Mouse (Mus musculus) G1E (cell line): Measurements from ENCODE around the gene Galnt4. TPM values are rescaled to one million over a fixed set of nuclear protein-coding genes. Genes with fewer than 3 reads are reported as not detected.

Experiments used
- ATAC-seq: 2 replicates; pipeline ENCODE4 v1.8.0; 2016; ENCODE audit warnings: mild to moderate bottlenecking; ENCODE audit not compliant: insufficient number of reproducible peaks, poor library complexity, low FRiP score, severe bottlenecking; ENCODE audit errors: extremely low read depth
- DNase-seq: peaks from one replicate; pipeline ENCODE4 v3.0.0; 2012; ENCODE audit warnings: low spot score
- H3K27me3 ChIP-seq: 2 replicates; pipeline ENCODE4 v1.6.1; 2012; ENCODE audit warnings: mild to moderate bottlenecking, low read length, inconsistent platforms; ENCODE audit not compliant: insufficient read depth
- H3K36me3 ChIP-seq: replicated peaks from 2 replicates; pipeline ENCODE3; 2012; ENCODE audit warnings: mild to moderate bottlenecking, inconsistent platforms
- H3K4me1 ChIP-seq: 2 replicates; pipeline ENCODE4 v1.6.1; 2012; ENCODE audit warnings: low read depth, low read length, inconsistent platforms, mixed read lengths; ENCODE audit not compliant: insufficient read depth
- H3K4me3 ChIP-seq: 2 replicates; pipeline ENCODE4 v1.5.1; 2012; ENCODE audit warnings: low read depth, mild to moderate bottlenecking, inconsistent platforms, low read length, moderate library complexity, mixed read lengths
- H3K9me3 ChIP-seq: replicated peaks from 2 replicates; pipeline ENCODE4 v1.6.1; 2012; ENCODE audit warnings: inconsistent platforms
- CTCF ChIP-seq: IDR thresholded peaks from 2 replicates; pipeline ENCODE4 v1.5.1; 2012; ENCODE audit warnings: low read depth, low read length, inconsistent platforms, mixed read lengths
- GATA1 ChIP-seq: IDR thresholded peaks from 2 replicates; pipeline ENCODE4 v1.6.1; 2012; ENCODE audit warnings: borderline replicate concordance, low read length, inconsistent platforms, mixed read lengths
- GATA2 ChIP-seq: IDR thresholded peaks from 2 replicates; pipeline ENCODE4 v1.6.1; 2012; ENCODE audit warnings: low read depth, low read length, inconsistent platforms, borderline replicate concordance
- POLR2AphosphoS5 ChIP-seq: IDR thresholded peaks from 2 replicates; pipeline ENCODE4 v1.6.1; 2012; ENCODE audit warnings: low read depth, low read length, inconsistent platforms; ENCODE audit not compliant: insufficient replicate concordance
- TAL1 ChIP-seq: conservative IDR thresholded peaks from 2 replicates; pipeline ENCODE4 v1.6.1; 2012; ENCODE audit warnings: low read depth, low read length, inconsistent platforms, mixed read lengths
- polyA plus RNA-seq: library from polyadenylated mRNA; stranded (reverse); fragments of >175 nt; gene quantifications from 2 replicates; pipeline ENCODE4 v1.2.3, GENCODE M21; 2012
- total RNA-seq, 2 experiments: library from RNA; stranded (forward) in 1 of 2; stranded (reverse) in 1 of 2; fragments of 200-1000 nt in 1 of 2; fragments of >200 nt in 1 of 2; fragmentation: Nextera tagmentation in 1 of 2; gene quantifications; 2 replicates each; pipeline ENCODE4 v1.2.3; 2014 to 2017

Galnt4 gene
- total and polyA plus RNA-seq, 3 experiments = 1.1 to 4.5 (median 4.2) TPM

DNA sequence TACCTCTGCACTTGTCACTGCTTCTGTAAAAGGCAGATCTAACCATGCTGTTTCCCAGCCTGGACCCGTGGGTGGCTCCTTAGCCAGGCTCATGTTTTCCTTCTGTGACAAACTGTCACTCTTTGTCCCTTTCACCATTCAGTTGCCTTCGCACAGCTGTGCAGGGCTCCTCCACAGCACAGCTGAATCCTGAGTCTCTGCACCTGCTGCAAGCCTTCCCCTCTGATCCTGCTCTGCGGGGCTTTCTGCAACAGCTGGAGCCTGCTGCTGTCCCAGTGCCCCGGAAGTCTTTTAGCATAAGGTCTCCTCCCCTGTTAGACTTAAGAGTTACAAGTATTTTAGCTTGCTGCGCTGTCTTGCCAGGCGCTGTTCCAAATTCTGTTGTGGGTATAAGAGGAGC, 24.2 kb downstream of the Galnt4 start:
- Histone ChIP-seq H3K4me1 (no peaks in the 10 kb centered on the region), H3K36me3 (peaks cover 43% of the 10 kb centered on the region), H3K9me3 (no peaks in the 10 kb centered on the region), H3K4me3 (no peak overlapping the region), H3K27me3 (no peaks in the 10 kb centered on the region)
- TF ChIP-seq POLR2AphosphoS5 (no peak), GATA2 (no peak), GATA1 (no peak), CTCF (no peak), TAL1 (no peak)
- DNase-seq = no peak
- no peak for ATAC-seq

DNA sequence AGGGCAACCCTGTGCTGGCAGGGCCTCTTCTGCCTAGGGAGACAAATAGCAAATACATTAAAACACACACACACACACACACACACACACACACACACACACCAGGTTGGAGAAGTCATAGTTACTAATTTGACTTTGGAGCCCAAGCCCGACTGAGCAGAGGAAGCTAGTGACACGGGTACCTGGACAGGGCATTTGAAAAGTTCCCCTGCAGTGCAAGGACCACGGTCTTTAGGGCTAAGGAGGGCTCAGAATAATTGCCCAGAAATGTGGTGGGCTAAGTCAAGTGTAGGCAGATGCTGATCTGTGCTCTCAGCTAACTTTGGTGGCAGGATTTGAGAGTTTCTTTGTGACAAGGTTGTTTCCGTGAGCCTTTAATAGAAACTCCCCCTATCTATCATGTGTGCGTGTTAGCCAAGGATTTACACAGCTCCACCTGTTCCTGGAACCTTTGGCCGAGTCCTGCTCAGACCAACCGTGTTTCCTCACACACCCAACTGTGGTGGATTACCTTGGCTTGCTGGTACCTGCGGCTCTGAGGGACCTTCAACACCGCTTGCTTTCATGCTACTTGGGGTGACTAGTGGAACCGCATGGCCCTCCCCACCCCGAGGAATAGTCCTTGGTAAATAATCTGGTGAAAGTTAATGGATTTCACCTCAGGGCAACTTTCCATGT, 24.8 kb downstream of the Galnt4 start:
- no peak for DNase-seq
- Histone ChIP-seq H3K4me3 (no peak overlapping the region), H3K4me1 (no peaks in the 10 kb centered on the region), H3K9me3 (no peaks in the 10 kb centered on the region), H3K27me3 (no peaks in the 10 kb centered on the region), H3K36me3 (peaks cover 39% of the 10 kb centered on the region)
- TF ChIP-seq TAL1 (no peak), POLR2AphosphoS5 (no peak), GATA1 (no peak), CTCF (no peak), GATA2 (no peak)
- no peak for ATAC-seq

DNA sequence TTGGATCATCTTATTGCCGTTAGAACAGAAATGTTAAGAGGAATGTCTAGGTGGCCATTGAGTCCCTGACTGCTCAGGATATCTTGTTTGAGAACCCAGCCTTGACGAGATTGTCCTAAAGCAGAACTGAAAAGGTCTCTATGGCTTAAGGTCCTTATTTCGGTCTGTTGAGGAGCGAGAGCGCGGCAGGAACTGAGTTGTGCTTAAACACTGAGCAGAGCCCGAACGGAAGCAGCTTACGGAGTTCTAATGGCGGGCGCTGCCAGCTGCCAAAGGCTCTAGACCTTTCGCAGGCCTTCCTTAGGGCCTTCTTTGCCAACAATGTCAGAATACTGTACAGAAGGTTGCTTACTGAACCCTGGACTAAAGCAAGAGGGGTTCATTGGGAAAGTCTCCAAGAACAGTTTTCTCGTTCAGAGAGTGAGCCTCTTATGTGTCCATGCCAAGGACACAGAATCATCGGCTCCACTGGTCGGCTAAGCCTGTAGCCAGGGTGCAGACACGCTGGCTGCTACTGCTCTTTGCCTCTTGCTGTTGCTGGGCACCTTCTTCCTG, 25.4 kb downstream of the Galnt4 start:
- Histone ChIP-seq H3K27me3 (no peaks in the 10 kb centered on the region), H3K36me3 (peaks cover 34% of the 10 kb centered on the region), H3K9me3 (no peaks in the 10 kb centered on the region), H3K4me3 (no peak overlapping the region), H3K4me1 (no peaks in the 10 kb centered on the region)
- TF ChIP-seq POLR2AphosphoS5 (no peak), GATA2 (no peak), CTCF (no peak), TAL1 (no peak), GATA1 (no peak)
- ATAC-seq (no peak), DNase-seq (no peak)

DNA sequence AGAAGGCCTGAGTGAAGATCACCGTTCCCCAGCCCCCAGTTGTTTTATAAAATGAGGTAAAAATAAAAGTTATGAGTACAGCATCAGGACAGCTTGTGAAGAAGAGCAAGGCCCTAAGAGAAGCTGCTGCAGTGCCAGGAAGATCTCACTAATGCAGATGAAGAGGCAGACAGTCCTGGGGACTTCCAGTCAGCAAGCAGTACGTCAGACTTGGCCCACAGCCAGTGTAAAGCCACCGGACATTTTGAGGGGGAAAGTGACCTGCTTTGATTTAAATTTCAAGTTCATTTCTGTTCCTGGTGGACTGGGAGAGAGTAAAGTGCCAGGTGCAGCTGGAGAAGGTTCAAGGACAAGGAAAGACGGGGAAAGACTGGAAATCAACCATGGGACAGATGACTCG, 28.4 kb downstream of the Galnt4 start:
- DNase-seq (no peak), ATAC-seq (no peak)
- no peaks in the 10 kb centered on the region for H3K4me1 ChIP-seq
- H3K4me3 ChIP-seq = no peak overlapping the region
- H3K9me3 ChIP-seq = no peaks in the 10 kb centered on the region
- no peaks in the 10 kb centered on the region for H3K27me3 ChIP-seq
- TF ChIP-seq POLR2AphosphoS5 (no peak), TAL1 (no peak), GATA1 (no peak), CTCF (no peak), GATA2 (no peak)
- peaks cover 17% of the 10 kb centered on the region for H3K36me3 ChIP-seq

DNA sequence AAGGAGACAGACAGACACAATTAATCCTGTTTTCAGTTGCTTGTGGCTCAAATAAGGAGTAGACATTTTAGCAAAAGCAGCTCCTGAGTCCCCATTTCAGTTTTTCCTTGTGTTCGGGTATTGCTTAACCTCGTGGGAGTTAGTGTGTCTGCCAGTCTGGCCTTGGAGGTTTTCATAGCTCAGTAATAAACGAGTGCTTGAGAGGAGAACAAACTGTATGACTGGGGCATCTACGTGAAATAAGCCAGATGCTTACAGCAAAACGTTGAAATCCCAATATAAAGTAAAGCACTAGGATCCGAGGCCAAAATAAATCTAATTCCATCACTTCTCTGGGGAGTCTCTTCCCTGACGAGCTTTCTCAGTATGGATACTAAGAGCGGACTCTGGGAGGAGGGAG, 37.7 kb downstream of the Galnt4 start:
- TF ChIP-seq TAL1 = no peak
- TF ChIP-seq POLR2AphosphoS5 = no peak
- TF ChIP-seq GATA2 = no peak
- TF ChIP-seq CTCF = no peak
- no peak for TF ChIP-seq GATA1
- Histone ChIP-seq H3K4me3 (no peak overlapping the region), H3K27me3 (no peaks in the 10 kb centered on the region), H3K36me3 (peaks cover 14% of the 10 kb centered on the region), H3K4me1 (no peaks in the 10 kb centered on the region), H3K9me3 (no peaks in the 10 kb centered on the region)
- ATAC-seq = no peak
- no peak for DNase-seq

DNA sequence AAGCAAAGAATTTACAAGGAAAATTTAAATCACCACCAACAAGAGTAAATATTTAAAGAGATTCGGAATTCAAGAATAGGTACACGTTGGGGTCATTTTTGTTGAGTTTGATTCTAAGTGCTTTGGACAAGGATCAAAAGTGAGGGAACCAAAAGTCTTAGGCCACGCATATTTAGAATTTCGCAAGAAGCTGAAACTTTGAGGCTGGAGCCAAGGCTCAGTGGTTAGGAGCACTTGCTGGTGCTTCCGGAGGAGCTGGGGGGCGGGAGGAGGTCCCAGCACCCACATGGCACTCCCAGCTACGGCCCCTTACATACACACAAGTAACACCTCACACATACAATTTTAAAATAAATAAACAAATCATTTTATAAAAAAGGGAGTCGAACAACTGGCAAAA, 38.6 kb downstream of the Galnt4 start:
- TF ChIP-seq TAL1 (no peak), POLR2AphosphoS5 (no peak), CTCF (no peak), GATA2 (no peak), GATA1 (no peak)
- Histone ChIP-seq H3K27me3 (no peaks in the 10 kb centered on the region), H3K9me3 (no peaks in the 10 kb centered on the region), H3K4me1 (no peaks in the 10 kb centered on the region), H3K36me3 (peaks cover 14% of the 10 kb centered on the region), H3K4me3 (no peak overlapping the region)
- no peak for DNase-seq
- ATAC-seq = no peak

DNA sequence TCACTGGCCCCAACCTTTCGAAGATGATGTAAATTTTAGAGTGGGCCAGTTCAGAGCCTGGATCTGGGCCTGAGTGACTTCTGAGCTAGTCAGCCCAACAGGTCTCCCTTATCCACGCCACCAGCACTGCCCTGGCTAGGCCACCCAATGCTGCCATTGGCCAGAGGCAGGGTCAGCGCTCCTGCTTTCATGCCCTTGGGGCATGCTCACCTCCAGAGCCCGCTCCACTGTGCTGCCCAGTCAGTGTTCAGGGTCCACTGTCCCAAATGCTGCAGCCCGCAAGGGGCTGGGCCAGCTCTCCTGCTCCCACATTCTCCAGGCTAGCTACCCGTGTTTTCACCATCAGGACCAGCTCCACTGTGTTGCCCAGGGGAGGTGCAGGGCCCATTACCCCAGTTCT, 42.1 kb downstream of the Galnt4 start:
- ATAC-seq (no peak), DNase-seq (no peak)
- Histone ChIP-seq H3K4me1 (no peaks in the 10 kb centered on the region), H3K36me3 (peaks cover 16% of the 10 kb centered on the region), H3K27me3 (no peaks in the 10 kb centered on the region), H3K9me3 (no peaks in the 10 kb centered on the region), H3K4me3 (no peak overlapping the region)
- TF ChIP-seq CTCF (no peak), TAL1 (no peak)
